Mouse (Mus musculus) forebrain, embryonic 11.5 days (tissue): ENCODE data around the gene Ly6g6d. TPM values are rescaled to one million over a fixed set of nuclear protein-coding genes. Genes with fewer than 3 reads are reported as not detected.

ENCODE experiments used
- ATAC-seq: fragments of 200-750 bp; cut with Nextera tagmentation; replicated peaks from 2 replicates; pipeline ENCODE4 v1.8.0; 2017; ENCODE audit warnings: moderate TSS enrichment; ENCODE audit not compliant: low FRiP score
- DNase-seq: peaks from one replicate; pipeline ENCODE4 v3.0.0-alpha.2; 2017; ENCODE audit warnings: low spot score
- H3K27ac ChIP-seq: fragments of 300-500 bp; sonication (generic); 2 replicates; pipeline ENCODE4 v1.5.1; 2014; ENCODE audit warnings: low read depth, low read length
- H3K27me3 ChIP-seq: fragments of 300-500 bp; sonication (generic); 2 replicates; pipeline ENCODE4 v1.6.1; 2014; ENCODE audit warnings: mild to moderate bottlenecking, low read length, mixed read lengths; ENCODE audit not compliant: control insufficient read depth, insufficient read depth
- H3K36me3 ChIP-seq: fragments of 300-500 bp; sonication (generic); 2 replicates; pipeline ENCODE4 v1.6.1; 2014; ENCODE audit warnings: mild to moderate bottlenecking, low read length, moderate library complexity, mixed read lengths; ENCODE audit not compliant: control insufficient read depth, insufficient read depth
- H3K4me1 ChIP-seq: fragments of 300-500 bp; sonication (generic); replicated peaks from 2 replicates; pipeline ENCODE4 v1.6.1; 2014; ENCODE audit warnings: low read length, mixed read lengths; ENCODE audit not compliant: control insufficient read depth, insufficient read depth
- H3K4me2 ChIP-seq: fragments of 300-500 bp; sonication (generic); 2 replicates; pipeline ENCODE4 v1.6.1; 2014; ENCODE audit warnings: low read depth, mild to moderate bottlenecking, low read length, moderate library complexity, mixed read lengths; ENCODE audit not compliant: severe bottlenecking
- H3K4me3 ChIP-seq: fragments of 300-500 bp; sonication (generic); 2 replicates; pipeline ENCODE4 v1.5.1; 2014; ENCODE audit warnings: low read depth, low read length
- H3K9ac ChIP-seq: fragments of 300-500 bp; sonication (generic); 2 replicates; pipeline ENCODE4 v1.6.1; 2014; ENCODE audit warnings: low read length
- H3K9me3 ChIP-seq: fragments of 300-500 bp; sonication (generic); 2 replicates; pipeline ENCODE4 v1.6.1; 2016; ENCODE audit warnings: low read length, mixed read lengths; ENCODE audit not compliant: control insufficient read depth
- WGBS: fragments of 180-500 bp; shearing (Covaris S2); extraction: QIAGEN DNeasy Blood & Tissue Kit; methylation state at CpG from one replicate; pipeline ENCODE4 v1.1.7; 2014; 5-methylcytosine and 5-hydroxymethylcytosine counted together
- polyA plus RNA-seq: library from polyadenylated mRNA; unstranded; fragments of >200 nt; fragmentation: Nextera tagmentation; extraction: Ambion mirVana; gene quantifications from 2 replicates; pipeline ENCODE4 v1.2.1, GENCODE M21; 2014

The Ly6g6d gene
- polyA plus RNA-seq, 1 experiment from 2014 or later, result 1.8 TPM

- 92% methylated on average over 7 of the region's 7 CpGs for WGBS
- Histone ChIP-seq H3K27ac (no peak overlapping the region), H3K36me3 (peaks cover 7% of the 10 kb centered on the region), H3K4me2 (no peak overlapping the region), H3K4me3 (no peak overlapping the region), H3K9me3 (no peaks in the 10 kb centered on the region), H3K9ac (no peak overlapping the region), H3K27me3 (no peaks in the 10 kb centered on the region), H3K4me1 (no peaks in the 10 kb centered on the region)
- DNase-seq (no peak), ATAC-seq (no peak)
These were observed 26.2 kb upstream of the Ly6g6d start for GRCm38 (mm10) chr17:35104079-35104478.

GRCm38 (mm10) chr17:35103221-35103690 lies 25.4 kb upstream of the Ly6g6d start:
- ATAC-seq (no peak), DNase-seq (no peak)
- no peaks in the 10 kb centered on the region for H3K9me3 ChIP-seq
- peaks cover 7% of the 10 kb centered on the region for H3K36me3 ChIP-seq
- no peak overlapping the region for H3K9ac ChIP-seq
- H3K27me3 ChIP-seq, result no peaks in the 10 kb centered on the region
- 79% methylated on average over 6 of the region's 6 CpGs for WGBS
- no peak overlapping the region for H3K27ac ChIP-seq
- no peak overlapping the region for H3K4me2 ChIP-seq
- H3K4me1 ChIP-seq, result no peaks in the 10 kb centered on the region
- no peak overlapping the region for H3K4me3 ChIP-seq

GRCm38 (mm10) chr17:35102299-35102698 lies 24.4 kb upstream of the Ly6g6d start:
- ATAC-seq (no peak), DNase-seq (no peak)
- no peak overlapping the region for H3K4me3 ChIP-seq
- H3K4me2 ChIP-seq, result no peak overlapping the region
- no peaks in the 10 kb centered on the region for H3K27me3 ChIP-seq
- 76% methylated on average over 8 of the region's 8 CpGs for WGBS
- H3K27ac ChIP-seq, result no peak overlapping the region
- no peak overlapping the region for H3K9ac ChIP-seq
- H3K36me3 ChIP-seq, result peaks cover 7% of the 10 kb centered on the region
- no peaks in the 10 kb centered on the region for H3K9me3 ChIP-seq
- no peaks in the 10 kb centered on the region for H3K4me1 ChIP-seq

- DNase-seq, result no peak
- Histone ChIP-seq H3K9me3 (no peaks in the 10 kb centered on the region), H3K4me2 (no peak overlapping the region), H3K4me3 (no peak overlapping the region), H3K4me1 (no peaks in the 10 kb centered on the region), H3K36me3 (peaks cover 7% of the 10 kb centered on the region), H3K27me3 (no peaks in the 10 kb centered on the region), H3K27ac (no peak overlapping the region), H3K9ac (no peak overlapping the region)
- WGBS, result 91% methylated on average over 11 of the region's 11 CpGs
- no peak for ATAC-seq
These were observed 23.3 kb upstream of the Ly6g6d start for GRCm38 (mm10) chr17:35101161-35101560.

- DNase-seq (no peak), ATAC-seq (no peak)
- Histone ChIP-seq H3K4me2 (no peak overlapping the region), H3K4me3 (no peak overlapping the region), H3K9ac (no peak overlapping the region), H3K27me3 (no peaks in the 10 kb centered on the region), H3K27ac (no peak overlapping the region), H3K4me1 (no peaks in the 10 kb centered on the region), H3K36me3 (peaks cover 7% of the 10 kb centered on the region), H3K9me3 (no peaks in the 10 kb centered on the region)
- 78% methylated on average over 10 of the region's 10 CpGs for WGBS
These were observed 22.4 kb upstream of the Ly6g6d start for GRCm38 (mm10) chr17:35100196-35100765.

GRCm38 (mm10) chr17:35097164-35097655 lies 19.3 kb upstream of the Ly6g6d start:
- Histone ChIP-seq H3K36me3 (peaks cover 5% of the 10 kb centered on the region), H3K9me3 (no peaks in the 10 kb centered on the region), H3K9ac (no peak overlapping the region), H3K4me2 (no peak overlapping the region), H3K4me1 (no peaks in the 10 kb centered on the region), H3K4me3 (no peak overlapping the region), H3K27me3 (no peaks in the 10 kb centered on the region), H3K27ac (no peak overlapping the region)
- WGBS, result 85% methylated on average over 12 of the region's 12 CpGs
- no peak for ATAC-seq
- no peak for DNase-seq

GRCm38 (mm10) chr17:35096597-35096996 lies 18.7 kb upstream of the Ly6g6d start:
- H3K4me3 ChIP-seq, result no peak overlapping the region

GRCm38 (mm10) chr17:35094475-35095365 lies 16.9 kb upstream of the Ly6g6d start:
- Histone ChIP-seq H3K36me3 (no peaks in the 10 kb centered on the region; the same call in 1 of the 2 replicates), H3K4me2 (no peak overlapping the region), H3K4me1 (peaks cover 6% of the 10 kb centered on the region; the same call in 1 of the 2 replicates), H3K9me3 (no peaks in the 10 kb centered on the region), H3K9ac (no peak overlapping the region), H3K27ac (no peak overlapping the region), H3K4me3 (no peak overlapping the region), H3K27me3 (no peaks in the 10 kb centered on the region)
- ATAC-seq (no peak), DNase-seq (no peak)
- WGBS, result 91% methylated on average over 15 of the region's 15 CpGs

More at GRCm38 (mm10) chr17:35096597-35096996, 18.7 kb upstream of the Ly6g6d start:
- Histone ChIP-seq H3K27me3 (no peaks in the 10 kb centered on the region), H3K36me3 (no peaks in the 10 kb centered on the region; the same call in 1 of the 2 replicates), H3K9ac (no peak overlapping the region), H3K4me2 (no peak overlapping the region), H3K27ac (no peak overlapping the region), H3K9me3 (no peaks in the 10 kb centered on the region), H3K4me1 (no peaks in the 10 kb centered on the region)
- DNase-seq (no peak), ATAC-seq (no peak)
- 88% methylated on average over 12 of the region's 12 CpGs for WGBS
